ENCODE assay signal across 15 mouse cellular contexts in genomic region chr11:93044998-93045397, GRCm38 (mm10). TPM values are rescaled to one million over a fixed set of nuclear protein-coding genes. Genes with fewer than 3 reads are reported as not detected.
DNase-seq lines count a peak whose midpoint lies in the region.
"Had no signal": no experiment of that assay in that cellular context is flagged by ENCODE, and none has a peak within 500 bp of the region (broad histone marks: within the 10 kb centered on the region; RNA-seq: fewer than 3 reads in every experiment).

No protein-coding gene starts in this region.

- intact Hi-C loops in gastrocnemius, postnatal 14 days (cut with DNase I; ENCODE audit: low total_unique reads) = no loop called here

- peak; percentile 2 to 15 for DNase-seq in cerebellum, postnatal 10 days
- DNase-seq in cerebellum, postnatal 4 days (ENCODE audit: low spot score in 2 of 2) = no peak
- peak; percentile 5 for DNase-seq in retina, postnatal 1 day
- no peak for DNase-seq in retina, embryonic 14.5 days (ENCODE audit: low spot score)
- peak; percentile 1 to 23 for DNase-seq in left cerebral cortex, adult 8-10 months (ENCODE audit: low spot score in 2 of 2)
- no peak for DNase-seq in kidney, postnatal 10 days
- no peak for DNase-seq in gastrocnemius, postnatal 14 days
- no peak for DNase-seq in adipocyte (ENCODE audit: low spot score)
- DNase-seq: adrenal gland, postnatal 10 days; gastrocnemius, adult 2 months; heart, postnatal 10 days; kidney, postnatal 14 days; thymus, postnatal 36 days had no signal

RNA-seq across cellular contexts. Expression of gene Car10, which starts 52.8 kb away (rescaled TPM):
- total RNA-seq in left cerebral cortex, adult 8-10 months (2022) = 100 to 1,000 TPM; 109 to 120 (median 112) TPM
- total RNA-seq in gastrocnemius, postnatal 14 days (2021) = under 1 TPM in 1 of 2 experiments, not detected in 1; 0.33 TPM
- total RNA-seq: gastrocnemius, adult 2 months; heart, adult 8-10 months; heart, postnatal 10 days; megakaryocyte-erythroid progenitor cell, adult 5-6 weeks had no signal

Comparison
In these comparisons a context has a peak if more than half of its experiments do, and no peak if none do; other contexts are left out.
1. DNase-seq: peak in cerebellum, postnatal 10 days (2 of 2), retina, postnatal 1 day (single experiment) and left cerebral cortex, adult 8-10 months (2 of 2); none in cerebellum, postnatal 4 days (0 of 2), retina, embryonic 14.5 days (single experiment), kidney, postnatal 10 days (single experiment), gastrocnemius, postnatal 14 days (single experiment) and adipocyte (single experiment).
2. RNA of gene Car10, which starts 52.8 kb away (total RNA-seq): 109 to 120 TPM in left cerebral cortex, adult 8-10 months; 0.33 TPM in gastrocnemius, postnatal 14 days; every median in the first group is over 10 times any median in the second.